Mouse (Mus musculus) testis, adult 2 months (tissue): ENCODE data around the gene Tomt. TPM values are rescaled to one million over a fixed set of nuclear protein-coding genes. Genes with fewer than 3 reads are reported as not detected.

Source experiments
- H3K27ac ChIP-seq: fragments of 200-500 bp; 2 replicates; pipeline ENCODE4 v1.5.1; 2012; ENCODE audit warnings: low read depth, low read length; ENCODE audit not compliant: control insufficient read depth, insufficient read depth
- H3K27me3 ChIP-seq: fragments of 200-500 bp; 2 replicates; pipeline ENCODE4 v1.6.1; 2012; ENCODE audit warnings: mild to moderate bottlenecking, low read length, moderate library complexity; ENCODE audit not compliant: control insufficient read depth, insufficient read depth
- H3K36me3 ChIP-seq: fragments of 200-500 bp; 2 replicates; pipeline ENCODE4 v1.6.1; 2012; ENCODE audit warnings: mild to moderate bottlenecking, low read length; ENCODE audit not compliant: control insufficient read depth, insufficient read depth
- H3K4me1 ChIP-seq: fragments of 200-500 bp; 2 replicates; pipeline ENCODE4 v1.6.1; 2012; ENCODE audit warnings: low read length; ENCODE audit not compliant: control insufficient read depth, insufficient read depth
- H3K4me3 ChIP-seq: fragments of 200-500 bp; 2 replicates; pipeline ENCODE4 v1.5.1; 2012; ENCODE audit warnings: low read depth, mild to moderate bottlenecking, low read length, moderate library complexity, mixed read lengths; ENCODE audit not compliant: control insufficient read depth
- CTCF ChIP-seq: fragments of 200-500 bp; IDR thresholded peaks from 2 replicates; pipeline ENCODE4 v1.5.1; 2012; ENCODE audit warnings: low read depth, mild to moderate bottlenecking, inconsistent platforms, low read length, moderate library complexity; ENCODE audit not compliant: control insufficient read depth, insufficient read depth, insufficient replicate concordance
- POLR2A ChIP-seq: fragments of 200-500 bp; IDR thresholded peaks from 2 replicates; pipeline ENCODE4 v1.6.1; 2012; ENCODE audit warnings: low read depth, mild to moderate bottlenecking, inconsistent platforms, low read length, moderate library complexity; ENCODE audit not compliant: control insufficient read depth
- polyA plus RNA-seq: library from polyadenylated mRNA; depleted of rRNA; stranded (reverse); fragments of >200 nt; gene quantifications from 2 replicates; pipeline ENCODE4 v1.2.3, GENCODE M21; 2012

Tomt gene
- polyA plus RNA-seq, 1 experiment, result 2.0 TPM

- TF ChIP-seq CTCF (no peak), POLR2A (no peak)
- Histone ChIP-seq H3K4me1 (peaks cover 2% of the 10 kb centered on the region; the same call in 1 of the 2 replicates), H3K4me3 (no peak overlapping the region), H3K27ac (peak overlapping the region; percentile 56; the same call in 1 of the 2 replicates), H3K36me3 (no peaks in the 10 kb centered on the region), H3K27me3 (no peaks in the 10 kb centered on the region)
These were observed 37.7 kb downstream of the Tomt start for GRCm38 (mm10) chr7:101868241-101869162.

- peaks cover 2% of the 10 kb centered on the region; the same call in 1 of the 2 replicates for H3K4me1 ChIP-seq
- TF ChIP-seq POLR2A (no peak), CTCF (no peak)
- H3K36me3 ChIP-seq, result no peaks in the 10 kb centered on the region
- no peak overlapping the region for H3K27ac ChIP-seq
- H3K4me3 ChIP-seq, result no peak overlapping the region
- no peaks in the 10 kb centered on the region for H3K27me3 ChIP-seq
These were observed 38.7 kb downstream of the Tomt start for GRCm38 (mm10) chr7:101867482-101867881.

GRCm38 (mm10) chr7:101866491-101867265 lies 39.5 kb downstream of the Tomt start:
- Histone ChIP-seq H3K27me3 (no peaks in the 10 kb centered on the region), H3K4me3 (no peak overlapping the region), H3K27ac (peak overlapping the region; percentile 78), H3K4me1 (peaks cover 2% of the 10 kb centered on the region; the same call in 1 of the 2 replicates), H3K36me3 (no peaks in the 10 kb centered on the region)
- TF ChIP-seq CTCF (no peak), POLR2A (no peak)

GRCm38 (mm10) chr7:101863415-101863814 lies 42.7 kb downstream of the Tomt start, which contains the start of gene Anapc15:
Gene Anapc15, plus strand, starts transcription at chr7:101863715.
- no peak for TF ChIP-seq POLR2A
- TF ChIP-seq CTCF, result no peak
- H3K4me3 ChIP-seq, result no peak within 1 kb of the TSS
- H3K27ac ChIP-seq, result no peak within 1 kb of the TSS
- no peaks in the 10 kb centered on the region for H3K27me3 ChIP-seq
- no peaks in the 10 kb centered on the region for H3K36me3 ChIP-seq
- peaks cover 4% of the 10 kb centered on the region; the same call in 1 of the 2 replicates for H3K4me1 ChIP-seq

GRCm38 (mm10) chr7:101862291-101862690 lies 43.9 kb downstream of the Tomt start:
- H3K4me1 ChIP-seq, result peaks cover 6% of the 10 kb centered on the region; the same call in 1 of the 2 replicates
- no peak overlapping the region for H3K27ac ChIP-seq
- H3K4me3 ChIP-seq, result no peak overlapping the region
- H3K36me3 ChIP-seq, result no peaks in the 10 kb centered on the region
- TF ChIP-seq POLR2A, result no peak
- TF ChIP-seq CTCF, result no peak
- no peaks in the 10 kb centered on the region for H3K27me3 ChIP-seq

GRCm38 (mm10) chr7:101860978-101861377 lies 45.2 kb downstream of the Tomt start:
- Histone ChIP-seq H3K27me3 (no peaks in the 10 kb centered on the region), H3K4me3 (no peak overlapping the region)
- TF ChIP-seq CTCF, result no peak
- TF ChIP-seq POLR2A, result no peak

GRCm38 (mm10) chr7:101858362-101858761 lies 47.8 kb downstream of the Tomt start:
- Histone ChIP-seq H3K27ac (no peak overlapping the region), H3K4me3 (no peak overlapping the region), H3K4me1 (peaks cover 4% of the 10 kb centered on the region; the same call in 1 of the 2 replicates), H3K36me3 (no peaks in the 10 kb centered on the region), H3K27me3 (no peaks in the 10 kb centered on the region)
- TF ChIP-seq CTCF, result no peak
- no peak for TF ChIP-seq POLR2A

More at GRCm38 (mm10) chr7:101860978-101861377, 45.2 kb downstream of the Tomt start:
- Histone ChIP-seq H3K27ac (no peak overlapping the region), H3K36me3 (no peaks in the 10 kb centered on the region), H3K4me1 (peaks cover 4% of the 10 kb centered on the region; the same call in 1 of the 2 replicates)
